Mouse (Mus musculus) ES-E14 (cell line): ENCODE data around the gene Hdgf. TPM values are rescaled to one million over a fixed set of nuclear protein-coding genes. Genes with fewer than 3 reads are reported as not detected.
"Not testable (repeated sequence)": the region's sequence is repeated elsewhere in the genome, so short reads cannot be mapped to it uniquely, and the experiment has no call there.

Experiments used
- DNase-seq: peaks from one replicate; pipeline ENCODE4 v3.0.0-alpha.2; 2013; ENCODE audit warnings: low read depth, low spot score
- H3K27ac ChIP-seq: 2 replicates; pipeline ENCODE4 v1.5.1; 2012; ENCODE audit warnings: low read depth, mild to moderate bottlenecking, low read length, moderate library complexity, mixed read lengths; ENCODE audit not compliant: poor library complexity, insufficient read depth, severe bottlenecking
- H3K36me3 ChIP-seq: 2 replicates; pipeline ENCODE4 v1.6.1; 2012; ENCODE audit warnings: mild to moderate bottlenecking, low read length, moderate library complexity, mixed read lengths; ENCODE audit not compliant: control insufficient read depth, poor library complexity, insufficient read depth, severe bottlenecking
- H3K4me1 ChIP-seq, 2 experiments: fragments of 150-350 bp in 1 of 2; sonication (generic) in 1 of 2; 2 replicates each; pipeline ENCODE4 v1.6.1; 2012; ENCODE audit warnings: low read length in 2 of 2, mild to moderate bottlenecking in 1 of 2, mixed read lengths in 1 of 2; ENCODE audit not compliant: control insufficient read depth in 2 of 2, insufficient read depth in 2 of 2, poor library complexity in 1 of 2
- H3K4me3 ChIP-seq, 2 experiments: fragments of 150-350 bp in 1 of 2; sonication (generic) in 1 of 2; 2 replicates each; pipeline ENCODE4 v1.5.1; 2012; ENCODE audit warnings: low read length in 2 of 2, low read depth in 1 of 2, mild to moderate bottlenecking in 1 of 2, mixed read lengths in 1 of 2; ENCODE audit not compliant: insufficient read depth in 1 of 2, poor library complexity in 1 of 2, severe bottlenecking in 1 of 2
- H3K9ac ChIP-seq: 2 replicates; pipeline ENCODE4 v1.6.1; 2012; ENCODE audit warnings: low read depth, mild to moderate bottlenecking, low read length, mixed read lengths; ENCODE audit not compliant: poor library complexity, insufficient read depth, severe bottlenecking
- H3K9me3 ChIP-seq: fragments of 150-350 bp; sonication (generic); 2 replicates; pipeline ENCODE4 v1.6.1; 2012; ENCODE audit warnings: low read depth, mild to moderate bottlenecking, low read length; ENCODE audit not compliant: control insufficient read depth, insufficient read depth
- CHD2 ChIP-seq: IDR thresholded peaks from 2 replicates; pipeline ENCODE4 v1.6.1; 2014; ENCODE audit warnings: mild to moderate bottlenecking, low read depth, low read length, inconsistent platforms
- HCFC1 ChIP-seq: IDR thresholded peaks from 2 replicates; pipeline ENCODE4 v1.6.1; 2012; ENCODE audit warnings: low read length, inconsistent platforms, borderline replicate concordance; ENCODE audit not compliant: insufficient read depth
- MAFK ChIP-seq: IDR thresholded peaks from 2 replicates; pipeline ENCODE4 v1.6.1; 2014; ENCODE audit warnings: mild to moderate bottlenecking, low read depth, low read length, inconsistent platforms; ENCODE audit not compliant: insufficient read depth
- ZC3H11A ChIP-seq: IDR thresholded peaks from 2 replicates; pipeline ENCODE4 v1.6.1; 2012; ENCODE audit warnings: low read depth, mild to moderate bottlenecking, inconsistent platforms, low read length, borderline replicate concordance
- ZNF384 ChIP-seq: IDR thresholded peaks from 2 replicates; pipeline ENCODE4 v1.6.1; 2012; ENCODE audit warnings: low read depth, low read length, inconsistent platforms
- in situ Hi-C, 2 experiments: fragments of 600-800 bp; cut with MboI; formaldehyde crosslinking; loops; one replicate each; pipeline ENCODE4 v1.15.1; 2025; ENCODE audit warnings: low sequenced_read_pairs in 2 of 2, inconsistent platforms in 1 of 2; ENCODE audit not compliant: unreplicated experiment in 2 of 2
- total RNA-seq: library from RNA; depleted of rRNA; stranded (reverse); fragments of 300-350 nt; gene quantifications from 2 replicates; pipeline ENCODE4 v1.2.3, GENCODE M21; 2012

Hdgf gene
- total RNA-seq, 1 experiment = 296 TPM

DNA sequence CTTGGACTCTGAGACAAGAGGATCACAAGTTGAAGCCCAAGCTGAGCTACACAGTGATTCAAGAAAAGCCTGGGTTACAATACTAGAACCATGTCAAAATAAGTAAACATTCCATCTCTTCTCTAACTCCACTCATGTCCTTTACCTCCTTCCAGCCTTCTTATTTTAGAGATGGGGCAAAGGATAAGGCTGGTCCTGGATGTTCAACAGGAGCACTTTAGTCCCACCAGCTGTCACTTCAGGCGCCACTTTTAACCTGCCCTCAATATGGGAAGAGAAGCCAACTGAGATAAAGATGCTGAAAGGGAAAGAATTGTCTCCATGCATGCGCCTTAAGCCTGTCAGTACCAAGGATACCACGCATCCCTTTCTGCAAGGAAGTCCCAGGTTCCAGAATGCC is 21.8 kb upstream of the Hdgf start:
- Histone ChIP-seq H3K9ac (peak overlapping the region; percentile 97), H3K4me1 (peaks cover 0 to 3% of the 10 kb centered on the region in 2 experiments; a peak in 1 of 4 replicates), H3K9me3 (no peaks in the 10 kb centered on the region), H3K4me3 (peak overlapping the region; percentile 78 to 95), H3K36me3 (peaks cover 11% of the 10 kb centered on the region), H3K27ac (peak overlapping the region; percentile 86)
- in situ Hi-C loops = no loop called here
- no peak for TF ChIP-seq ZC3H11A
- TF ChIP-seq ZNF384 = no peak
- no peak for TF ChIP-seq CHD2
- no peak for DNase-seq

DNA sequence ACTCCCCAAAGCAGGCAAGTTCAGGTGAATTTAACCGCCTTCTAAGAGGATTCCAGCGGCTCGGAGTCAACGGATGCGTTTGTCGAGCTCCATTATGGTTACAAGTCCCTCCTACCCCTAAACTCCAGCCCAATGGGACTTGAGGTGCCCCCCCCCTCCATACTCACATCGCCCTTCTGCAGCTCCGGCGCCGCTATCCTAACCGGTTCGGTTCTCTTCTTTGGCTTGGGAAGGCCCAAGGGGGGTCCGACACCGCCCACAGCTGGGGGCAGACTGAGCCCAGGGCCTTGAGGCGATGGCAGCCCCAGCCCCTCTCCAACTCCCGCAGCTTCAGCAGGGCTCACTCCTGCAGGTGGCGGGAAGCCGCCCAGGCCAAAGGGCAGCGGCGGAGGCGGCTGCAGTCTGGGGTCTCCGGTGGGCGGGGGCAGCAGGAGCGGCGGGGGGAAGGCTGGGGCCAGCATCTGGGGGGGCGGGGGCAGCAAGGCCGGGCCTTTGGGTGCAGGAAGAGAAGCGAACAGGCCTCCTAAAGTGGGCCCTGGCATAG is 21.3 kb upstream of the Hdgf start:
- Histone ChIP-seq H3K36me3 (peaks cover 10% of the 10 kb centered on the region), H3K9ac (peak overlapping the region; percentile 97), H3K4me3 (peak overlapping the region; percentile 78 to 95), H3K27ac (peak overlapping the region; percentile 86), H3K4me1 (peaks cover 0 to 3% of the 10 kb centered on the region in 2 experiments; a peak in 1 of 4 replicates), H3K9me3 (no peaks in the 10 kb centered on the region)
- no peak for TF ChIP-seq HCFC1
- no peak for DNase-seq
- in situ Hi-C loops = no loop called here

DNA sequence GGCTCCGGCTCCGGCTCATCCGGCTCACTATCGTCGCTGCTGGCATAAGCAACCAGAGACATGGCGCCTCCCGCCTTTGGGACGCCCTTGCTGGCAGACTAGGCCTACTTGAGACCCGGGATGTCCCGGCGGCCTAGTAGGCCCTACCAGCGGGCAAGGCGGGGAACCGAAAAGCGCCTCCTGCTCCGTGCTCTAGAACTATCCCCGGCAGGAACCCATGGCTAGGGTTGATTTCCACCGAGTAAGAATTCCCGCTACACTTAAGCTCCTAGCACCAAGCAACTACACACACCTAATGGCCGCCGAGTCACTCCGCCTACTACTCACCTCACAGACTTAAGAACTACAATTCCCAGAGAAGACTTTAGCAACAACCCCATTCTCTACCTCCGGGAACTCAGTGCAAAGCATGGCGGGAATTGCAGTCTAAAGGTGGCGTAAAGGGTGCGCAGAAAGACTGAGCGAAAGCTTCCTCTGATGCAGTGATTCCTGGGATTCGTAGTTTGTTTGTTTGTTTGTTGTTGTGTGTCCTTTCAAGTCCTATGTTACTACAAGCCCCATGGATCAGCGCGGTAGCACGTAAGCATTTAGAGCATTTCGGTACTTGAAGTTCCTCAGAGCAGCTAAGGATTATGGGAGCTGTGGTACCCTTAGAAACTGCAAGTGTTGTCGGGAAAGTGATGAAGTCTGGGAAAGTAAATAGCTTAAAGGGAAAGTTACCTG is 20.7 kb upstream of the Hdgf start, which contains the start of gene Prcc:
Gene Prcc (minus strand): TSS at position 328 of the 723 bp plus-strand sequence.
- Histone ChIP-seq H3K27ac (peak within 1 kb of the TSS; percentile 86), H3K4me1 (peaks cover 0 to 3% of the 10 kb centered on the region in 2 experiments; a peak in 1 of 4 replicates), H3K9me3 (no peaks in the 10 kb centered on the region), H3K9ac (peak within 1 kb of the TSS; percentile 97), H3K36me3 (peaks cover 5% of the 10 kb centered on the region), H3K4me3 (peak within 1 kb of the TSS; percentile 78 to 95)
- in situ Hi-C loops = no loop called here
- peak; percentile 95 for DNase-seq
- TF ChIP-seq ZC3H11A (no peak), MAFK (no peak), HCFC1 (peak; percentile 99), CHD2 (peak; percentile 59; the same call in 1 of the 2 replicates)

DNA sequence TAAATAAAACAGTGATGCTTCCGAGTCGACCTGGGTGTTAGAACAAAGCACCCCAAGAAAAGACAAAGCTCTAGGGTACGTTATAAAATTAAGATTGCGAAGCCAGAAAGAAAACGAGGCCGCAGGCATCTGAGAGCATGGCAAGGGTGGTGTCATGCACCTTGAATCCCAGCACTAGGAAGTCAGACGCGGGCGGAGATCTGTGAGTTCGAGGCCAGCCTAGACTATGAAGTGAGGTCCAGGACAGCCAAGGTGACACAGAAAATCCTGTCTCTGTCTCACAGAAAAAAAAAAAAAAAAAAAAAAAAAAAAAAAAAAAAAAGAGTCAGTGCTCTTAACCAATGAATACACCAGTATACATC is 20.1 kb upstream of the Hdgf start:
- peak overlapping the region; percentile 64; the same call in 1 of the 2 replicates for H3K9ac ChIP-seq
- H3K9me3 ChIP-seq = no peaks in the 10 kb centered on the region
- DNase-seq = no peak
- H3K27ac ChIP-seq = no peak overlapping the region; the same call in 1 of the 2 replicates
- in situ Hi-C loops = no loop called here
- peaks cover 2% of the 10 kb centered on the region for H3K36me3 ChIP-seq
- H3K4me1 ChIP-seq = peaks cover 0 to 3% of the 10 kb centered on the region in 2 experiments; a peak in 1 of 4 replicates
- H3K4me3 ChIP-seq = peak overlapping the region; percentile 66 to 73
- TF ChIP-seq CHD2 = peak; percentile 39; the same call in 1 of the 2 replicates
- TF ChIP-seq ZC3H11A = no peak
- TF ChIP-seq ZNF384 = peak; percentile 97

DNA sequence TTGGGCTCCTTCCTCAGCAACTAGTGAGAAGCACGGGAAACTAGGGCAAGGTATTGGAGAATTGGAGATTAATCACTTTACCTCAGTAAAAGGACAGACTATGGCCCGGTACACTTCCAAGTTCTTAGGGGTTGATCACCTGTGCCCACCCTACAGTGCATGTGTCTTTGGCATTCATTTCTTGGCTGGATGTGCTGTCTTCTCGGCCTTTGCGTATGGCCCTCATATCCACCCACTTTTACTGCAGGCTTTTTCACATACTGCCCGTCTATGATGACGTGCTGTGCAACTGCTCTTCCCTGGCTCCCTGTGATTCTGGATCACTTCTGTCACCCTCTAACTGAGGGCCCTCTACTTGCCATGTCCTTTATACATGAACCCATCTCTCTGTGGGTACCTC is 19.7 kb upstream of the Hdgf start:
- TF ChIP-seq CHD2 (no peak), ZNF384 (0 out of 2 replicates have a peak, but pooled peaks have one; percentile 4)
- no peak for DNase-seq
- in situ Hi-C loops = no loop called here
- no peaks in the 10 kb centered on the region for H3K9me3 ChIP-seq
- H3K27ac ChIP-seq = no peak overlapping the region
- H3K36me3 ChIP-seq = peaks cover 2% of the 10 kb centered on the region
- peak overlapping the region in 1 of 2 experiments; percentile 73; a peak in 2 of 4 replicates for H3K4me3 ChIP-seq
- H3K9ac ChIP-seq = peak overlapping the region; percentile 2; the same call in 1 of the 2 replicates
- H3K4me1 ChIP-seq = peaks cover 0 to 3% of the 10 kb centered on the region in 2 experiments; a peak in 1 of 4 replicates

DNA sequence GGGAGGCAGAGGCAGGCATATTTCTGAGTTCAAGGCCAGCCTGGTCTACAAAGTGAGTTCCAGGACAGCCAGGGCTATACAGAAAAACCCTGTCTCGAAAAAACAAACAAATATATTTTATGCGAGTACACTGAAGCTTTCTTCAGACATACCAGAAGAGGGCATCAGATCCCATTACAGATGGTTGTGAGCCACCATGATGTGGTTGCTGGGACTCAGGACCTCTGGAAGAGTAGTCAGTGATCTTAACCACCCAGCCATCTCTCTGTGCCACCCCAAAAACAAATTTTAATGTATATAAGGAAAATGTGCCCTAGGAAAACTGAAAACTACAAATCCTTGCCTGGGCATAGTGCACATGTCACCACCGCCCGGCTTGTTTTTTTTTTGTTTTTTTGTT is 18.7 kb upstream of the Hdgf start:
- H3K4me1 ChIP-seq, H3K9me3 ChIP-seq, H3K27ac ChIP-seq, in situ Hi-C loops, H3K4me3 ChIP-seq, H3K9ac ChIP-seq, H3K36me3 ChIP-seq, DNase-seq: not testable (repeated sequence)
